Mouse (Mus musculus) embryo, embryonic 10.5 days (tissue): ENCODE data around the gene Gm11444.
A peak's percentile ranks its signal among the peaks of the same experiment; 100 is the strongest.

Experiments used
- DNase-seq: peaks from one replicate; pipeline ENCODE4 v3.0.0-alpha.2; 2015; ENCODE audit warnings: low spot score

The Gm11444 gene

DNA sequence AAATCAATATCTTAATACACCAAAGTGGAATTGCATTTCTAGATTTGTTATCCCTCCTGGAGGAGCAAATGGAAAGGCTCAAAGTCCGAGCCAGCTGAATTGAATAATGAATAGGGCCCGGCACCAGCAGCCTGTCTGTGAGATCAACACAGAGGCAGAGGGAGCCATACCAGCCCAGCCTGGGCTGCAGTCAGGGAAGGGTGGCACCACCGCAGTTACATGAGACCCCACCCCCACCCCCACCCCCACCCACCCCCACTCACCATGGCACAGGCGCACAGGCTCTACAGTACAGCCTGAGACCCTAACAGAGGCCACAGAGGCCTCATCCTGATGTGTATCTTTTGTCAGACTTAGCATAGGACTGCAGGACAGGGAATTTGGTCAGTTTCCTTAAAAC, 35.5 kb downstream of the Gm11444 start:
- DNase-seq: no peak

DNA sequence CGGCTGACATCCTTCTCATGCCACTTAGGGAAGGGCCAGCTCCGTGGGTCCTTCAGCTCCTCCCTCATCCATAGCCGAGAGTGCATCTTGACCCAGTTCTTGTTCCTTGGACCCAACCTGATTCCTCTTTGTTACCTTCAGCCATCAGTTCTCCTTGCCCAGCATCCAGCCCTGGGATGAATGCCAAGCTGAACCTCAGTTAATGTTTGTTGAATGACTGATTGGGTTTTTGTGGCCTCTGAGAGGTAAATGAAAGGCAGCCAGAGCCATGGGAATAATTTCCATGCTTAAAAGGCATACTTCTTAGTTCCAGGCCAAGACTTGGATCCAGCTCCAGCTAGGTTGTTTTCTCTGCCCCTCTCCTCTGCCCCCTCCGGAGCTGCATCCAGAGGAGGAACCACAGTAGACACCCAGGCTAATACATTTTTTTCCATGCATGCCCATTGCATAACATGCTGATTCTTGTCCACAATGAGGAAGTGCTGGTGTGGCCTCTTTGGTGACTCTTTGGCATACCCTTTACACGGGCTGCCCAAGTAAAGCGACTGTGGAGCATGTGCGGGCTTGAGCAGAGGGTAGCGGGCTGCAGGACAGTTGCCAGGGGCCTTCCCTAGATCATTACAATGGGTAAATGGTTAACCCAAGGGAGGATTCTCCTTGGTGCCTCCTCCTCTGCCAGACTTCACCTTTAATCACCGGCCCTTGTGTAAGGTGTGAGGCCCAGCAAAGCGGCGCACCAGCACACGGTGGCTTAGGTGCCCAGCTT, 37.7 kb downstream of the Gm11444 start:
- no peak for DNase-seq

DNA sequence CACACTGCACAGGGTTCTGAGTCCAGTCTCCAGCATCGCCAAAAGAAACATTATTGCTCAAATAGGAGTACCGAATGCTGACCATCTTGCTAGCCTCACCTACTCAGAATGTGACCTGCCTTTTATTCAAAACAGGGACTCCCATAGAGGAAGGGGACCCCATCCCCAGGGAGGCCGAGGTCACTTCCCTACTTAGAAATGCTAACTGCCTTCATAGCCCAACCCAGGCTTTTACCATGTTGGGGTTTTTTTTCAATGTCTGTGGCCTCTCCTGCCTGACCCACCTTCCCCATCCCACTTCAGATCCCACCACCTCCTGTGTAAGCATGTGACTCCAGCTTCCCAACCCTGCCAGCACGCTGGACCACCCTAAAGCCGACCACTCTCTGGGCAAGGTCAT, 38.5 kb downstream of the Gm11444 start:
- no peak for DNase-seq

DNA sequence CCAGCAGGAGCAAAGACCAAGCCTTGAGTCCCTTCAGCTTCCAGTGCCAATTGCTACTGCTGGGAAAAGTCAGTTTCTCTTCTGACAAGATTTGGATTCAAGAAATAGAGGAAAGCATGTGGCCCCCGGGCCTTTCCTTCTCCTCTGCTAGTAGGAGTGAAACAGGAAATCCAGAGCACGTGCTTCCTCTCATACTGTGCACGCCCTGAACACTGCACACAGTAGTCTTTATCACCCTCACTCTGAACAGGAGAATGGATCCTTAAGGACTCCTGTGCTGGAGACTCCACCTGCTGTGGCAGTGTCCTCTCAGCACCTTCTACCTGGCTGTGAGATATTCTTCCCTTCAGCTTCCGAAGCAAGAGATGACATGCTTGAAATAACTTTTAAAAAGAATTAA, 38.9 kb downstream of the Gm11444 start:
- DNase-seq: no peak

DNA sequence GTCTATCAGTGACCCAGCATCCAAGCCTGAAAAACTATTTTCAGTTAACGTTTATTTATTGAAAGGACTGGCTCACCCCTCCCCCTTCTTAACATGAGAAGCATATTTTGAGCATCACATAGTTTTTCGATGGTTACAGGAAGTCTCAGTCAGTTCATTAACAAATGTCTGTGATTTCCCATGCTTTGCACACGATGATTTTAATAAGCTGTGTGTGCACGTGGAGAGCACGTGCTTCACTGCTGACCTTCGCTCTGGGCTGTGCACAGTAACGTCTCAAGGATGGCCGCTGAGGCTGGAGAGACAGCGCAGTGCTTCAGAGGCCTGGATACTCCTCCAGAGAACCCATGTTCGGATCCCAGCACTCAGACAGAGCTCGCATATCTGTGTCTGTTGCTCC, 42.8 kb downstream of the Gm11444 start:
- DNase-seq: no peak

DNA sequence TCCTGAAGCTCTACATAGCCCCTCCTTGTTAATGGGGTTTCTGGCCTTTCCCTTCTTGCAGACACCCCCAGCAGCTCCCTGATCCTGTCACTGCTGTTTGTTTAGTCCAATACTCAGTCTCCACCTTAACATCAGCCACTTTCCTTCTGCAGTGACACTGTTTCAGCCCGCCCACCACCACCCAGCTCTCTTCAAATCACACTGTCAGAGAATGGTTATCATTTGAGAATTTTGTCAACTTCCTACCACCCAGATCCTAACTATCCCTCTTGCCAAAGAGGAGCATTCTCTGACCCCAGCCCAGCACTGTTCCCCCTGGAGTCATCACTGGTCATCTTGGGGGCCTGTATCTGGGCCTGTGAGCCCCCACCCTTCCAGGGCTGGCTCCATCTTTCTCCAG, 44.4 kb downstream of the Gm11444 start:
- no peak for DNase-seq

DNA sequence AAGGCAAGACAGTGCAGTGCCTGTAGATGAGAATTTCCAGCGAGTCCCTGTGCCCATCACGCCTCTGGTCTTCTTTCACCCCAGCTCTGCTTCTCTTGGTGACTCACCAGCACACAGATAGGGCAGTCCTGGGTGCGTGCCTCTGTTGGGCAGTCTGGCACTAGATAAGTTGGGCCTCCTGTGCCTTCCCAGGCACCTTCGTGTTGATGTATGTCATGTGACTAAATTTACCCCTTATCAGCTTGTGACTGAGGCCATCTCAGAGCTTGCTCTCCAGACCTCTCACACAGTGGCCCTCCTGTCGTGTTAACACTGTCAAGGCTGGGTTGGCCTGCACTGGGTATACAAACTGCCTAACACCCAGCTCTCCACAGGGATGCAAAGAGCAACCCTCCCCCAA, 46.1 kb downstream of the Gm11444 start:
- DNase-seq: no peak

DNA sequence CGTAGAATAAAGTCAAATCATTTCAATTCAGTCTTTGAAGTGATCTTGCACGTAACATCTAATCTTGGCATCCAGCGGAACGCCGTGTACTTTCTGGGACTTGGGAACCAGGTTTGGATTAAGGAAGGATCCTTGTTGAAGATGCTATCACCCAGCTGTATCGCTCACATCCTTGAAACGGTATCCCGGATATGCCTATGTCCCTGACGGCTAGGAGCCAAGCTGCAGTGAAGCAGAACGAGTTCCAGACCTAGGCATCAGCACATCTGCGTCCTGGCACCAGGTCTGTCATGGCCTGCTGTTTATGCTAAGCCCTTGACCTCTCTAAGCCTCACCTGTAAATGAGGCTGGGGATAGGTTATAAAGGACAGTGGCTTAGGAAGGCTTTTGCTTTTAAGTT, 49.8 kb downstream of the Gm11444 start:
- no peak for DNase-seq

DNA sequence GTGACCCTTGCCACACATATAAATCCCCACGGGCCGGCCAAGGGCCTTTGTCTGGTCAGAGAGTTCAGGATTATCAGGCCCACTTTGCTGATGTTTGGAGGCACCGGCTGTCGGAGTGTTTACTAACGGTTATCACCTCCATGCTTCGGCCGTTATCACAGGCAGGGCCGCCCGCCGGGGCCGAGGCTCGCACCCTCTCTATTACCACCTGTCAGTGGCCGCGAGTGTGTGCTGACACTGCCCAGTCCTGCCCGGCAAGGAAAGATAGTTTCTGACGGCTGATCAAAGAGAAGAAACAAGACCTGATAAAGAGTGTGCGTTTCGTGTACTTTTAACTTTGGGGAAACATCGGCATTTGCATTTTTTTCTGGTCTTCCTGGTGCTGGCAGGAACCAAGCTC, 50.3 kb downstream of the Gm11444 start:
- DNase-seq: peak; percentile 39

DNA sequence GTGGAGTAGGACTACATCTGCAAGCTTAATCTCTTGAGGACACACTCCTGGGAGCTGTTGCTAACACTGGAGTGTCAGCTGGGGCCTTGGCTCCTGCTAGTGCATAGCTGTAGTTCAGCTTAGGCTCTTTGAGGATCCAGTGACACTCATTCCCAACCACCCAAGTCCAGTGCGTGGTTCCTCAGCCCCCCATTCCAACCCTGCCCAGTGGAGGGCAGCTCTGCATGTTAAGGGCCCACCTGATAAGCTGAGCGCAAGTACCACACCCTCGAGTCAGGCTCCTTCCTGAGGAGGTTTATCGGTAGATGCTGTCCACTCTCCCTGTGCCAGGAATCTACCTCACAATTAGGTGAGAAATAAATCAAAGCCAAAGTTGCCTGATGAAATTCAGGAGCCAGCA, 50.7 kb downstream of the Gm11444 start:
- DNase-seq: no peak
